Mouse (Mus musculus): Measurements from ENCODE around the gene Vmn1r14. TPM values are rescaled to one million over a fixed set of nuclear protein-coding genes. Genes with fewer than 3 reads are reported as not detected.

The Vmn1r14 gene
- not detected for polyA plus RNA-seq (2014; fragmentation: Illumina TruSeq; extraction: RNeasy Lipid Tissue Mini Kit (QIAGEN cat#74804); ENCODE audit: low read depth, low replicate concordance)

GRCm38 (mm10) chr6:57231386-57231785, at the start of gene Vmn1r14:
Vmn1r14 (plus strand) TSS chr6:57231686.

GRCm38 (mm10) chr6:57202990-57203389, 28.5 kb upstream of the Vmn1r14 start, which contains the start of gene Vmn1r13:
Vmn1r13 (plus strand) TSS chr6:57203290.

DNA sequence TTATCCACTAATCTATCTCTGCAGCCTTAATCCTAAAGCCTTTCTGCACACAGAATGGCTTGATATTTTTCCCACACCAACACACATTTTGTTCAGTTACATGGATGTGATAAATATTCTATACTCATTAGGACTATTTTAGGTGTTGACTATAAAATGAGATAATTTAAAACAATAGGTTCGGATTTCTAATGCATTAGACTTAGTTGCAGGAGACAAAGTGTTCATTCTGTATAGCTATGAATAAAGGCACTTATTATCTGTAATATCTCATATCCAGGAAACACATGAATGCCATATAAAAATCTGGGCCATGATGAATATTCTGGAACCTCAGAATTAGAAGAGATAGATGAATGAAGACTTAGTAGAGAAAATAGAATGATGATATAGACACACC, 26.2 kb downstream of the Vmn1r14 start, which contains the start of gene Vmn1r15:
Gene Vmn1r15 (plus strand): TSS at position 301 of the 400 bp plus-strand sequence.

Other genes with a start within 250 kb of the Vmn1r14 start
- gene Vmn1r6, start 234.4 kb upstream of the Vmn1r14 start, polyA plus RNA-seq (2014; fragmentation: Illumina TruSeq; extraction: RNeasy Lipid Tissue Mini Kit (QIAGEN cat#74804); ENCODE audit: low read depth, low replicate concordance), result not detected
- gene Vmn1r7, start 206.4 kb upstream of the Vmn1r14 start, polyA plus RNA-seq (2014; fragmentation: Illumina TruSeq; extraction: RNeasy Lipid Tissue Mini Kit (QIAGEN cat#74804); ENCODE audit: low read depth, low replicate concordance), result not detected
- not detected for gene Vmn1r8, start 199.4 kb upstream of the Vmn1r14 start, polyA plus RNA-seq (2014; fragmentation: Illumina TruSeq; extraction: RNeasy Lipid Tissue Mini Kit (QIAGEN cat#74804); ENCODE audit: low read depth, low replicate concordance)
- not detected for gene Vmn1r9, start 164.9 kb upstream of the Vmn1r14 start, polyA plus RNA-seq (2014; fragmentation: Illumina TruSeq; extraction: RNeasy Lipid Tissue Mini Kit (QIAGEN cat#74804); ENCODE audit: low read depth, low replicate concordance)
- not detected for gene Vmn1r10, start 122.2 kb upstream of the Vmn1r14 start, polyA plus RNA-seq (2014; fragmentation: Illumina TruSeq; extraction: RNeasy Lipid Tissue Mini Kit (QIAGEN cat#74804); ENCODE audit: low read depth, low replicate concordance)
- gene Vmn1r11, start 98.2 kb upstream of the Vmn1r14 start, polyA plus RNA-seq (2014; fragmentation: Illumina TruSeq; extraction: RNeasy Lipid Tissue Mini Kit (QIAGEN cat#74804); ENCODE audit: low read depth, low replicate concordance), result not detected
- not detected for gene Vmn1r12, start 74.8 kb upstream of the Vmn1r14 start, polyA plus RNA-seq (2014; fragmentation: Illumina TruSeq; extraction: RNeasy Lipid Tissue Mini Kit (QIAGEN cat#74804); ENCODE audit: low read depth, low replicate concordance)
- gene Vmn1r13, start 28.4 kb upstream of the Vmn1r14 start, polyA plus RNA-seq (2014; fragmentation: Illumina TruSeq; extraction: RNeasy Lipid Tissue Mini Kit (QIAGEN cat#74804); ENCODE audit: low read depth, low replicate concordance), result not detected
- not detected for gene Vmn1r15, start 26.3 kb downstream of the Vmn1r14 start, polyA plus RNA-seq (2014; fragmentation: Illumina TruSeq; extraction: RNeasy Lipid Tissue Mini Kit (QIAGEN cat#74804); ENCODE audit: low read depth, low replicate concordance)
- not detected for gene Vmn1r16, start 97.8 kb downstream of the Vmn1r14 start, polyA plus RNA-seq (2014; fragmentation: Illumina TruSeq; extraction: RNeasy Lipid Tissue Mini Kit (QIAGEN cat#74804); ENCODE audit: low read depth, low replicate concordance)
- gene Vmn1r17, start 132.0 kb downstream of the Vmn1r14 start, polyA plus RNA-seq (2014; fragmentation: Illumina TruSeq; extraction: RNeasy Lipid Tissue Mini Kit (QIAGEN cat#74804); ENCODE audit: low read depth, low replicate concordance), result not detected
- not detected for gene Vmn1r18, start 164.1 kb downstream of the Vmn1r14 start, polyA plus RNA-seq (2014; fragmentation: Illumina TruSeq; extraction: RNeasy Lipid Tissue Mini Kit (QIAGEN cat#74804); ENCODE audit: low read depth, low replicate concordance)
- gene Vmn1r19, start 172.1 kb downstream of the Vmn1r14 start, polyA plus RNA-seq (2014; fragmentation: Illumina TruSeq; extraction: RNeasy Lipid Tissue Mini Kit (QIAGEN cat#74804); ENCODE audit: low read depth, low replicate concordance), result not detected
- gene Vmn1r20, start 197.2 kb downstream of the Vmn1r14 start, polyA plus RNA-seq (2014; fragmentation: Illumina TruSeq; extraction: RNeasy Lipid Tissue Mini Kit (QIAGEN cat#74804); ENCODE audit: low read depth, low replicate concordance), result not detected

Data from liver, adult 10 weeks (tissue).